Mouse (Mus musculus): ENCODE measurements around the gene Gucy2c. TPM values are rescaled to one million over a fixed set of nuclear protein-coding genes. Genes with fewer than 3 reads are reported as not detected.

Gucy2c gene
- polyA plus RNA-seq, 1 experiment from 2014 or later: 0.08 TPM

GRCm38 (mm10) chr6:136813117-136813516 is 31.6 kb upstream of the Gucy2c start:
- Histone ChIP-seq H3K9me3 (replicated peaks) (no peaks in the 10 kb centered on the region), H3K4me3 (replicated peaks) (no peak overlapping the region), H3K4me2 (replicated peaks) (no peak overlapping the region), H3K36me3 (peaks cover 55% of the 10 kb centered on the region), H3K9ac (no peak overlapping the region), H3K27me3 (no peaks in the 10 kb centered on the region), H3K4me1 (peaks cover 18% of the 10 kb centered on the region), H3K27ac (replicated peaks) (0 out of 2 replicates have a peak overlapping the region, but pooled peaks have one; percentile 22)
- no peak for ATAC-seq (ENCODE audit: insufficient number of reproducible peaks, low FRiP score, low TSS enrichment, low read depth)
- WGBS: 42% methylated on average over 4 of the region's 4 CpGs

- ATAC-seq (ENCODE audit: insufficient number of reproducible peaks, low FRiP score, low TSS enrichment, low read depth): no peak
- 80% methylated on average over 10 of the region's 10 CpGs for WGBS
- no peak overlapping the region for H3K27ac ChIP-seq (replicated peaks)
- no peaks in the 10 kb centered on the region for H3K9me3 ChIP-seq (replicated peaks)
- peaks cover 33% of the 10 kb centered on the region for H3K4me1 ChIP-seq
- H3K4me3 ChIP-seq (replicated peaks): no peak overlapping the region
- H3K36me3 ChIP-seq: peaks cover 37% of the 10 kb centered on the region
- no peak overlapping the region for H3K4me2 ChIP-seq (replicated peaks)
- H3K27me3 ChIP-seq: no peaks in the 10 kb centered on the region
- no peak overlapping the region for H3K9ac ChIP-seq
Measured at GRCm38 (mm10) chr6:136811196-136811595, 29.6 kb upstream of the Gucy2c start.

GRCm38 (mm10) chr6:136809673-136810072 is 28.1 kb upstream of the Gucy2c start:
- H3K4me2 ChIP-seq (replicated peaks): peak overlapping the region; percentile 95
- no peak overlapping the region for H3K9ac ChIP-seq
- no peaks in the 10 kb centered on the region for H3K9me3 ChIP-seq (replicated peaks)
- ATAC-seq (ENCODE audit: insufficient number of reproducible peaks, low FRiP score, low TSS enrichment, low read depth): no peak
- H3K27ac ChIP-seq (replicated peaks): no peak overlapping the region
- no peaks in the 10 kb centered on the region for H3K27me3 ChIP-seq
- H3K36me3 ChIP-seq: peaks cover 24% of the 10 kb centered on the region
- WGBS: 66% methylated on average over 13 of the region's 13 CpGs
- H3K4me1 ChIP-seq: peaks cover 33% of the 10 kb centered on the region
- peak overlapping the region; percentile 97 for H3K4me3 ChIP-seq (replicated peaks)

GRCm38 (mm10) chr6:136809077-136809476 is 27.5 kb upstream of the Gucy2c start:
- H3K9ac ChIP-seq: peak overlapping the region; percentile 58; the same call in 1 of the 2 replicates
- peaks cover 18% of the 10 kb centered on the region for H3K36me3 ChIP-seq
- WGBS: 24% methylated on average over 14 of the region's 14 CpGs
- peak overlapping the region; percentile 97 for H3K4me3 ChIP-seq (replicated peaks)
- peak overlapping the region; percentile 95 for H3K4me2 ChIP-seq (replicated peaks)
- no peaks in the 10 kb centered on the region for H3K27me3 ChIP-seq
- no peaks in the 10 kb centered on the region for H3K9me3 ChIP-seq (replicated peaks)
- peaks cover 33% of the 10 kb centered on the region for H3K4me1 ChIP-seq
- no peak for ATAC-seq (ENCODE audit: insufficient number of reproducible peaks, low FRiP score, low TSS enrichment, low read depth)
- peak overlapping the region; percentile 80 for H3K27ac ChIP-seq (replicated peaks)

- under 1% methylated on average over 28 of the region's 28 CpGs for WGBS
- Histone ChIP-seq H3K9ac (peak overlapping the region; percentile 58), H3K4me2 (replicated peaks) (peak overlapping the region; percentile 95), H3K27ac (replicated peaks) (peak overlapping the region; percentile 80), H3K4me1 (peaks cover 33% of the 10 kb centered on the region), H3K36me3 (peaks cover 14% of the 10 kb centered on the region), H3K27me3 (no peaks in the 10 kb centered on the region), H3K4me3 (replicated peaks) (peak overlapping the region; percentile 97), H3K9me3 (replicated peaks) (no peaks in the 10 kb centered on the region)
- ATAC-seq (ENCODE audit: insufficient number of reproducible peaks, low FRiP score, low TSS enrichment, low read depth): no peak
Measured at GRCm38 (mm10) chr6:136808631-136809046, 27.1 kb upstream of the Gucy2c start.

- WGBS: under 1% methylated on average over 34 of the region's 34 CpGs
- peak within 1 kb of the TSS; percentile 97 for H3K4me3 ChIP-seq (replicated peaks)
- no peaks in the 10 kb centered on the region for H3K27me3 ChIP-seq
- ATAC-seq (ENCODE audit: insufficient number of reproducible peaks, low FRiP score, low TSS enrichment, low read depth): peak; percentile 87
- H3K9ac ChIP-seq: peak within 1 kb of the TSS; percentile 58
- peaks cover 35% of the 10 kb centered on the region for H3K4me1 ChIP-seq
- no peaks in the 10 kb centered on the region for H3K9me3 ChIP-seq (replicated peaks)
- H3K27ac ChIP-seq (replicated peaks): peak within 1 kb of the TSS; percentile 88
- peaks cover 9% of the 10 kb centered on the region for H3K36me3 ChIP-seq
- peak within 1 kb of the TSS; percentile 95 for H3K4me2 ChIP-seq (replicated peaks)
Measured at GRCm38 (mm10) chr6:136808014-136808417, 26.5 kb upstream of the Gucy2c start, which contains the start of gene H2afj. Gene H2afj, plus strand, starts transcription at chr6:136808244.

GRCm38 (mm10) chr6:136807395-136808013 is 25.9 kb upstream of the Gucy2c start:
- no peak overlapping the region for H3K9ac ChIP-seq
- peaks cover 38% of the 10 kb centered on the region for H3K4me1 ChIP-seq
- 25% methylated on average over 17 of the region's 18 CpGs for WGBS
- no peak for ATAC-seq (ENCODE audit: insufficient number of reproducible peaks, low FRiP score, low TSS enrichment, low read depth)
- peak overlapping the region; percentile 95 for H3K4me2 ChIP-seq (replicated peaks)
- H3K27me3 ChIP-seq: no peaks in the 10 kb centered on the region
- peak overlapping the region; percentile 88 for H3K27ac ChIP-seq (replicated peaks)
- H3K9me3 ChIP-seq (replicated peaks): no peaks in the 10 kb centered on the region
- peaks cover 6% of the 10 kb centered on the region; the same call in 1 of the 2 replicates for H3K36me3 ChIP-seq
- peak overlapping the region; percentile 97 for H3K4me3 ChIP-seq (replicated peaks)

GRCm38 (mm10) chr6:136806819-136807218 is 25.3 kb upstream of the Gucy2c start:
- Histone ChIP-seq H3K27me3 (no peaks in the 10 kb centered on the region), H3K9me3 (replicated peaks) (no peaks in the 10 kb centered on the region), H3K27ac (replicated peaks) (peak overlapping the region; percentile 88), H3K4me3 (replicated peaks) (no peak overlapping the region; the same call in 1 of the 2 replicates), H3K4me1 (peaks cover 38% of the 10 kb centered on the region), H3K36me3 (no peaks in the 10 kb centered on the region), H3K4me2 (replicated peaks) (peak overlapping the region; percentile 95), H3K9ac (no peak overlapping the region)
- no peak for ATAC-seq (ENCODE audit: insufficient number of reproducible peaks, low FRiP score, low TSS enrichment, low read depth)
- whole genome bisulfite sequencing: 52% methylated on average over 5 of the region's 5 CpGs

GRCm38 (mm10) chr6:136805409-136805775 is 23.8 kb upstream of the Gucy2c start:
- no peak overlapping the region for H3K9ac ChIP-seq
- H3K27ac ChIP-seq (replicated peaks): peak overlapping the region; percentile 100
- H3K9me3 ChIP-seq (replicated peaks): no peaks in the 10 kb centered on the region
- no peaks in the 10 kb centered on the region for H3K36me3 ChIP-seq
- no peaks in the 10 kb centered on the region for H3K27me3 ChIP-seq
- no peak for ATAC-seq (ENCODE audit: insufficient number of reproducible peaks, low FRiP score, low TSS enrichment, low read depth)
- H3K4me2 ChIP-seq (replicated peaks): no peak overlapping the region
- no peak overlapping the region for H3K4me3 ChIP-seq (replicated peaks)
- WGBS: 74% methylated on average over 1 of the region's 1 CpGs
- peaks cover 35% of the 10 kb centered on the region for H3K4me1 ChIP-seq

GRCm38 (mm10) chr6:136804705-136805408 is 23.3 kb upstream of the Gucy2c start:
- H3K4me3 ChIP-seq (replicated peaks): peak overlapping the region; percentile 80
- H3K27ac ChIP-seq (replicated peaks): peak overlapping the region; percentile 100
- WGBS: 24% methylated on average over 9 of the region's 9 CpGs
- no peaks in the 10 kb centered on the region for H3K9me3 ChIP-seq (replicated peaks)
- peak overlapping the region; percentile 37; the same call in 1 of the 2 replicates for H3K9ac ChIP-seq
- peaks cover 31% of the 10 kb centered on the region for H3K4me1 ChIP-seq
- H3K36me3 ChIP-seq: no peaks in the 10 kb centered on the region
- H3K4me2 ChIP-seq (replicated peaks): peak overlapping the region; percentile 88
- H3K27me3 ChIP-seq: no peaks in the 10 kb centered on the region
- ATAC-seq (ENCODE audit: insufficient number of reproducible peaks, low FRiP score, low TSS enrichment, low read depth): no peak

- Histone ChIP-seq H3K4me1 (peaks cover 23% of the 10 kb centered on the region), H3K4me2 (replicated peaks) (peak within 1 kb of the TSS; percentile 88), H3K9me3 (replicated peaks) (no peaks in the 10 kb centered on the region), H3K27ac (replicated peaks) (peak within 1 kb of the TSS; percentile 100), H3K9ac (peak within 1 kb of the TSS; percentile 99), H3K27me3 (no peaks in the 10 kb centered on the region), H3K4me3 (replicated peaks) (peak within 1 kb of the TSS; percentile 80), H3K36me3 (no peaks in the 10 kb centered on the region)
- WGBS: under 1% methylated on average over 50 of the region's 50 CpGs
- ATAC-seq (ENCODE audit: insufficient number of reproducible peaks, low FRiP score, low TSS enrichment, low read depth): peak; percentile 71
Measured at GRCm38 (mm10) chr6:136803739-136804633, 22.4 kb upstream of the Gucy2c start, which contains the start of gene Hist4h4. Gene Hist4h4, minus strand, starts transcription at chr6:136804415.

All from embryonic facial prominence, embryonic 15.5 days (tissue).